Mouse (Mus musculus): ENCODE measurements at regions not wholly inside any gene's neighbourhood (a gene's known extent, or its start where the extent isn't known, plus 50 kb on each side); places are given as distances from the start of the nearest gene placed in this dataset.

DNA sequence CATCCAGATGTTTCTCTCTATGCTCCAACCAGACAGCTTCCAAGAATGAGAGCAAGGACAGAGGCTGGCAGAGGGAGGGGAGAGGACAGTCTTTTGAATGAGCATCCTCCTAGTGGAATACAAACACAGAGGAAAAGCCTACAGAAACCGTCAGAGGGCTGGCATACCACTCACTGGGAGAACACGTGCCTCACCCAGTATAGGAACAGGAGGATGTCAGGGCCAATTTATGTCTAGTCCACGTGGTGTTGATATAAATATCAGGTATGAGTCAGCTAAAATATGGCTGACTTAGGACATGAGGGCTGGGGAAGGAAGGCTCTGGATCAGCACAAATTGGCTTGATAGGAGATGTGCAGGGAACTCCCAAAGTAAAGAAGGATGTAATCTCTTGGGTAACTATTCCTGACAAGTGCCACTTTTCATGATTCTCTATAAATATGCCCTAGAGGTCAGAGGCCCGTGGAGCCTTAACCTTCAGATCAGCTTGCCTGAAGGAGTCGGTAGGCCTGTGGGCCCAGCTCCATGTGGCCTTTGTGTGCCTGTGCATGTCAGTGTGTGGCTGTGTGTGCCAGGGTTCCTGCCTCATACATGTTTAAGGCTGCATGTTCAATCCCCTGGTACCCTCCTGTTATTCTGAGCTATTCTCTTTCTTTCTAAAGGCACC, 531.9 kb upstream of the Gm19410 start:
- TF ChIP-seq CTCF (IDR thresholded peaks at IDR 0.05; ENCODE audit: low read depth, low read length) (no peak), POLR2AphosphoS5 (IDR thresholded peaks at IDR 0.05; ENCODE audit: insufficient replicate concordance, low read depth, low read length) (no peak), GATA1 (IDR thresholded peaks at IDR 0.05; ENCODE audit: borderline replicate concordance, low read length) (no peak), TAL1 (conservative IDR thresholded peaks at IDR 0.05; ENCODE audit: low read depth, low read length) (no peak)

Measured in G1E (cell line).